Mouse (Mus musculus): ENCODE measurements around the gene Dgkz.

DNA sequence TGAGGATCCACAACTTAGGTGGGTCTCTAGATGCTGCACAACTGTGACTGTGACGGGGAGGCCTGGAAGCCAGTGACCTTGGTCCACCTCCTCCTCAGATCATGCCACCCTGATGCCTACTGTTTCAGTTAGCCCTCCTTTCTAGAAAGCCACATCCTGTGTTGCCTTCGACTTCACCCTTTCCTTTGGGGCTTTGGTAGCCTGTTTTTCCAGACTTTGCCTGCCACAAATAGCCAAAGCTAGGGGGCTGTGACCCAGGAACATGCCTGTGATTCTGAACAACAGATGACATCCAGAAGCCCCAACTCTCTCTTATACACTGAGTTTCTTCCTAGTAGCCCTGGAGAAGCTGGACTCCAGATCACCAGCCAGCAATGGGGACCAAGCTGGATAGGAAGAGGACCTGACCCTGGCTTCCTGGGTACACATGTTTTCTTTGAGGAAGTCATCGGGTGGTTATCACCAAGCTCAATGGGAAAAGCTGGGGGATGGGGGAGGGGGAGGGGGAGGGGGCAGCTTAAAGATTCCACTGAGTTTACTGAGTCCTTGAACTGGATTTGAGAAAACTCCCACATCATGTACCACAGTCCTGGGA is 11.0 kb downstream of the Dgkz start:
- no peak for TF ChIP-seq POLR2A (IDR thresholded peaks at IDR 0.05; ENCODE audit: low read depth, low read length)
- TF ChIP-seq CTCF (IDR thresholded peaks at IDR 0.05; ENCODE audit: borderline replicate concordance, insufficient read depth, low read length) = no peak

Data from embryonic fibroblast, embryonic 13.5 days (primary cell).